Mouse (Mus musculus): ENCODE measurements at regions not wholly inside any gene's neighbourhood (a gene's known extent, or its start where the extent isn't known, plus 50 kb on each side); places are given as distances from the start of the nearest gene placed in this dataset.

GRCm38 (mm10) chr12:28342735-28343134 lies 209.5 kb downstream of the Dcdc2c start:
- no peak overlapping the region for H3K4me3 ChIP-seq (ENCODE audit: low read depth, low read length)
- H3K27ac ChIP-seq (ENCODE audit: low read length) = no peak overlapping the region
- H3K36me3 ChIP-seq (ENCODE audit: control insufficient read depth, insufficient read depth) = no peaks in the 10 kb centered on the region
- no peak overlapping the region for H3K9ac ChIP-seq (ENCODE audit: low read depth, low read length)
- no peaks in the 10 kb centered on the region for H3K4me1 ChIP-seq (ENCODE audit: control insufficient read depth, low read depth, low read length)
- no peak overlapping the region for H3K4me2 ChIP-seq (ENCODE audit: low read depth, low read length)
- H3K27me3 ChIP-seq (ENCODE audit: control insufficient read depth, insufficient read depth, low read depth, low read length) = no peaks in the 10 kb centered on the region
- no peak for ATAC-seq (ENCODE audit: low read depth)
- no peaks in the 10 kb centered on the region for H3K9me3 ChIP-seq (replicated peaks; ENCODE audit: control insufficient read depth, low read length)
- 38% methylated on average over 2 of the region's 2 CpGs for WGBS (ENCODE audit: insufficient replicate concordance)

GRCm38 (mm10) chr12:28332591-28332990 lies 219.6 kb downstream of the Dcdc2c start:
- Histone ChIP-seq H3K4me1 (ENCODE audit: control insufficient read depth, low read depth, low read length) (no peaks in the 10 kb centered on the region), H3K27ac (ENCODE audit: low read length) (no peak overlapping the region), H3K9me3 (replicated peaks; ENCODE audit: control insufficient read depth, low read length) (no peaks in the 10 kb centered on the region), H3K4me3 (ENCODE audit: low read depth, low read length) (no peak overlapping the region), H3K27me3 (ENCODE audit: control insufficient read depth, insufficient read depth, low read depth, low read length) (no peaks in the 10 kb centered on the region), H3K9ac (ENCODE audit: low read depth, low read length) (no peak overlapping the region), H3K36me3 (ENCODE audit: control insufficient read depth, insufficient read depth) (no peaks in the 10 kb centered on the region), H3K4me2 (ENCODE audit: low read depth, low read length) (no peak overlapping the region)
- no peak for ATAC-seq (ENCODE audit: low read depth)
- 51% methylated on average over 5 of the region's 5 CpGs for WGBS (ENCODE audit: insufficient replicate concordance)

DNA sequence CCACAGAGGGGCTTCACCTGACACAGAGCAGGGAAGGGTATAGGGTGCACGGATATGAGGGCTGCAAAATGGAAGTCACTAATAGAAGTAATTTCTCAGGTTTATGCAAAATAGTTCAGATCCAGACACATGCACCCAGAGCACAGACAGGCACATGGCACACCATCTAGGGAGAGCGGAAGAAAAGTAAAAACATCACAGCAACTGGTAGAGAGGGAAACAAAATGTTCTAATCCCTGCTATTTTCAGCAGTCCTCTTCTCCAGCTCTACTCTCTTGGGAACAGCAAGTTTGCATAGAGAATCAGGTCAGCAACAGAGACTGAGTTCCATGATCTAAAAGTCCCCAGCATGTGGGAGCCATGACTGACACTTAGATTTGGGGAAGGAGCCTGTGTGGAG lies 220.4 kb downstream of the Dcdc2c start:
- Histone ChIP-seq H3K9me3 (replicated peaks; ENCODE audit: control insufficient read depth, low read length) (no peaks in the 10 kb centered on the region), H3K4me3 (ENCODE audit: low read depth, low read length) (no peak overlapping the region), H3K27me3 (ENCODE audit: control insufficient read depth, insufficient read depth, low read depth, low read length) (no peaks in the 10 kb centered on the region), H3K4me1 (ENCODE audit: control insufficient read depth, low read depth, low read length) (no peaks in the 10 kb centered on the region), H3K27ac (ENCODE audit: low read length) (no peak overlapping the region), H3K36me3 (ENCODE audit: control insufficient read depth, insufficient read depth) (no peaks in the 10 kb centered on the region), H3K4me2 (ENCODE audit: low read depth, low read length) (no peak overlapping the region), H3K9ac (ENCODE audit: low read depth, low read length) (no peak overlapping the region)
- WGBS (ENCODE audit: insufficient replicate concordance) = 52% methylated on average over 2 of the region's 2 CpGs
- ATAC-seq (ENCODE audit: low read depth) = no peak

- Histone ChIP-seq H3K9me3 (replicated peaks; ENCODE audit: control insufficient read depth, low read length) (no peaks in the 10 kb centered on the region), H3K4me2 (ENCODE audit: low read depth, low read length) (no peak overlapping the region), H3K27ac (ENCODE audit: low read length) (no peak overlapping the region), H3K4me3 (ENCODE audit: low read depth, low read length) (no peak overlapping the region), H3K27me3 (ENCODE audit: control insufficient read depth, insufficient read depth, low read depth, low read length) (no peaks in the 10 kb centered on the region), H3K9ac (ENCODE audit: low read depth, low read length) (no peak overlapping the region), H3K4me1 (ENCODE audit: control insufficient read depth, low read depth, low read length) (no peaks in the 10 kb centered on the region), H3K36me3 (ENCODE audit: control insufficient read depth, insufficient read depth) (no peaks in the 10 kb centered on the region)
- 47% methylated on average over 2 of the region's 2 CpGs for WGBS (ENCODE audit: insufficient replicate concordance)
- ATAC-seq (ENCODE audit: low read depth) = no peak
Measured at GRCm38 (mm10) chr12:28323659-28324058, 228.5 kb downstream of the Dcdc2c start.

GRCm38 (mm10) chr12:28309226-28309625 lies 243.0 kb downstream of the Dcdc2c start:
- 55% methylated on average over 5 of the region's 5 CpGs for WGBS (ENCODE audit: insufficient replicate concordance)
- Histone ChIP-seq H3K36me3 (ENCODE audit: control insufficient read depth, insufficient read depth) (no peaks in the 10 kb centered on the region), H3K4me2 (ENCODE audit: low read depth, low read length) (no peak overlapping the region), H3K27me3 (ENCODE audit: control insufficient read depth, insufficient read depth, low read depth, low read length) (no peaks in the 10 kb centered on the region), H3K27ac (ENCODE audit: low read length) (no peak overlapping the region), H3K4me3 (ENCODE audit: low read depth, low read length) (no peak overlapping the region), H3K9ac (ENCODE audit: low read depth, low read length) (no peak overlapping the region), H3K9me3 (replicated peaks; ENCODE audit: control insufficient read depth, low read length) (no peaks in the 10 kb centered on the region), H3K4me1 (ENCODE audit: control insufficient read depth, low read depth, low read length) (no peaks in the 10 kb centered on the region)
- no peak for ATAC-seq (ENCODE audit: low read depth)

- H3K9ac ChIP-seq (ENCODE audit: low read depth, low read length) = no peak overlapping the region
- no peaks in the 10 kb centered on the region for H3K27me3 ChIP-seq (ENCODE audit: control insufficient read depth, insufficient read depth, low read depth, low read length)
- no peak overlapping the region for H3K4me3 ChIP-seq (ENCODE audit: low read depth, low read length)
- ATAC-seq (ENCODE audit: low read depth) = no peak
- no peaks in the 10 kb centered on the region for H3K36me3 ChIP-seq (ENCODE audit: control insufficient read depth, insufficient read depth)
- H3K9me3 ChIP-seq (replicated peaks; ENCODE audit: control insufficient read depth, low read length) = no peaks in the 10 kb centered on the region
- no peaks in the 10 kb centered on the region for H3K4me1 ChIP-seq (ENCODE audit: control insufficient read depth, low read depth, low read length)
- no peak overlapping the region for H3K4me2 ChIP-seq (ENCODE audit: low read depth, low read length)
- WGBS (ENCODE audit: insufficient replicate concordance) = 44% methylated on average over 2 of the region's 2 CpGs
- H3K27ac ChIP-seq (ENCODE audit: low read length) = no peak overlapping the region
Measured at GRCm38 (mm10) chr12:28302038-28302581, 250.1 kb downstream of the Dcdc2c start.

DNA sequence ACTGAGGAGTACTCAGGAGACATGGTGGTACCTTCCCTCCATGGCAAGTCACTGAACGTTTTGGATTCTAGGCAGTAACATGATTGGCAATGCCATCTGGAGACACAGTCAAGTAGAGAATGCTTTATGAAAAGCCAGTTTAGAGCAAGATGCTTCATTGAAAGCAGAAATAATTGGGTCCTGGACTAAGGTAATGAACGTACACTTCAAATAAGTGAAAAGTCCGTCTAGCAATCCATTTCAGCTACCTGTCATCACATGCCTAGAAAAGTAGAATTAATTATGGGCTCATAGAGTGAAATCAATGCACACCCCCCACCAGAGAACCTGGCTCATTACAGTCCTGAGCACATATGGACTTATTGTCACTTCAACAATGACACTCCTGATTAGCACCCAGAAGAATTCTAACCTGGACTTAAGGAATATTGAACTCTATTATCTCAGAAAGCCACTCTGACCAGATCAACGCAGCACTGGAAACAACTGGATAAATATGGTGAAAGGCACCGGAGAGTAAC lies 263.8 kb downstream of the Dcdc2c start:
- WGBS (ENCODE audit: insufficient replicate concordance) = 66% methylated on average over 5 of the region's 5 CpGs
- Histone ChIP-seq H3K27me3 (ENCODE audit: control insufficient read depth, insufficient read depth, low read depth, low read length) (no peaks in the 10 kb centered on the region), H3K4me1 (ENCODE audit: control insufficient read depth, low read depth, low read length) (no peaks in the 10 kb centered on the region), H3K9ac (ENCODE audit: low read depth, low read length) (no peak overlapping the region), H3K9me3 (replicated peaks; ENCODE audit: control insufficient read depth, low read length) (no peaks in the 10 kb centered on the region), H3K36me3 (ENCODE audit: control insufficient read depth, insufficient read depth) (no peaks in the 10 kb centered on the region), H3K4me2 (ENCODE audit: low read depth, low read length) (no peak overlapping the region), H3K4me3 (ENCODE audit: low read depth, low read length) (no peak overlapping the region), H3K27ac (ENCODE audit: low read length) (no peak overlapping the region)
- ATAC-seq (ENCODE audit: low read depth) = no peak

DNA sequence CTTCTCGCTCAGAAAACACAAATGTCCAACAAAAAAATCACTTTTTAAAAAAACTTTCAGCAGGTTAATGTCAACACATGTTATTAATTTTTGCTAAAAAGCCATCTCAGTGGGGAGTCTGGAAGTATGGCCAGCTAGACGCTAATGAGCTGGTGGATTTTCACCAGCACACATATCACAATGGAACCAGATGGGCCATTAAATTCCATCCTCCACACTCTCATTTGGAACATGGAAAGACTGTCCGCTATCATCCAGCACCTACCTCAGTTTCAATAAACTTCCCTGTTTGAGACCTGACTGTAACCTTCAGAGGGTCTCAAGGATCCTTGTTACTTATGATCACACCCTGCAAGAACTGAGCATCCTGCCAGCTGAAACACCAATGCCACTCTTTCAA lies 296.7 kb downstream of the Dcdc2c start:
- Histone ChIP-seq H3K36me3 (ENCODE audit: control insufficient read depth, insufficient read depth) (no peaks in the 10 kb centered on the region), H3K27ac (ENCODE audit: low read length) (no peak overlapping the region), H3K4me3 (ENCODE audit: low read depth, low read length) (no peak overlapping the region), H3K9me3 (replicated peaks; ENCODE audit: control insufficient read depth, low read length) (no peaks in the 10 kb centered on the region; the same call in 1 of the 2 replicates), H3K27me3 (ENCODE audit: control insufficient read depth, insufficient read depth, low read depth, low read length) (no peaks in the 10 kb centered on the region), H3K9ac (ENCODE audit: low read depth, low read length) (no peak overlapping the region), H3K4me2 (ENCODE audit: low read depth, low read length) (no peak overlapping the region), H3K4me1 (ENCODE audit: control insufficient read depth, low read depth, low read length) (no peaks in the 10 kb centered on the region)
- no peak for ATAC-seq (ENCODE audit: low read depth)
- WGBS (ENCODE audit: insufficient replicate concordance) = 52% methylated on average over 3 of the region's 3 CpGs

GRCm38 (mm10) chr12:28250526-28250925 lies 301.7 kb downstream of the Dcdc2c start:
- H3K27me3 ChIP-seq (ENCODE audit: control insufficient read depth, insufficient read depth, low read depth, low read length) = no peaks in the 10 kb centered on the region
- no peaks in the 10 kb centered on the region; the same call in 1 of the 2 replicates for H3K9me3 ChIP-seq (replicated peaks; ENCODE audit: control insufficient read depth, low read length)
- no peak overlapping the region for H3K27ac ChIP-seq (ENCODE audit: low read length)
- ATAC-seq (ENCODE audit: low read depth) = no peak
- WGBS (ENCODE audit: insufficient replicate concordance) = 44% methylated on average over 1 of the region's 1 CpGs
- H3K4me1 ChIP-seq (ENCODE audit: control insufficient read depth, low read depth, low read length) = no peaks in the 10 kb centered on the region
- no peak overlapping the region for H3K4me2 ChIP-seq (ENCODE audit: low read depth, low read length)
- no peak overlapping the region for H3K9ac ChIP-seq (ENCODE audit: low read depth, low read length)
- no peak overlapping the region for H3K4me3 ChIP-seq (ENCODE audit: low read depth, low read length)
- H3K36me3 ChIP-seq (ENCODE audit: control insufficient read depth, insufficient read depth) = no peaks in the 10 kb centered on the region

Measured in liver, embryonic 16.5 days (tissue).